Mouse (Mus musculus) CD4-positive helper T cell, adult 2 months (primary cell): ENCODE measurements around the gene Clec16a.

Experiments
- DNase-seq: peaks from one replicate; pipeline ENCODE4 v3.0.0-alpha.2; 2012; ENCODE audit warnings: low read depth, missing footprints, low spot score

Gene Clec16a

DNA sequence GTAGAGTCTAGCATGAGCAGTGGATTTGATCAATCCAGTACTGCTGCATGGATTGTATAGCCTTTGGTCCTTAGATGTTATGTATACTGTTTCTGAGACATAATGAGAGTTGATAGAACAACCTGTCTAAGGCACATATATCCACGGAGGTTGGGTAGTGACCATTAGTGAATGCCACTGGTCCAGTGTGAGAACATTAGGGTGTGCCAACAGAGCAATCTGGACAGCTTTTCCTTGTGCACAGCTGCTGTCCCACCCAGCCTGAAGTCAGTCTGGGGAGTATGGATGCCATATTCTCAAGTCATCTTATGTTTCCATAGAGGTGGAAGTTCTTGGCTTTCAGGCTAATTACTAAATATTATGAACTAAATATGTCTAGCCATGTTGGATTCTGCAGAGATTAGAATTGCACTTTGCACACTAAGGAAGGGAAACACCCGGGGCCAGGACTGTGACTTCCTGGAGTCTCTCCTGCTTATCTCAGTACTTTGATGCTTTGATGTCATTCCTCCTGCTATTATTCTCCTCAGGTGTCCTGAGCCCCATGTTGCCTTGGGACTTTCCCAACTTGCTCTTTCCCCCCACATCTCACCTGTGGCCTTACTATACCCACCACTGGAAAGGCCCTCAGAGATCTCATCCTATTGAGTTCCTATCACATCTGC is 36.2 kb downstream of the Clec16a start:
- DNase-seq, result no peak

DNA sequence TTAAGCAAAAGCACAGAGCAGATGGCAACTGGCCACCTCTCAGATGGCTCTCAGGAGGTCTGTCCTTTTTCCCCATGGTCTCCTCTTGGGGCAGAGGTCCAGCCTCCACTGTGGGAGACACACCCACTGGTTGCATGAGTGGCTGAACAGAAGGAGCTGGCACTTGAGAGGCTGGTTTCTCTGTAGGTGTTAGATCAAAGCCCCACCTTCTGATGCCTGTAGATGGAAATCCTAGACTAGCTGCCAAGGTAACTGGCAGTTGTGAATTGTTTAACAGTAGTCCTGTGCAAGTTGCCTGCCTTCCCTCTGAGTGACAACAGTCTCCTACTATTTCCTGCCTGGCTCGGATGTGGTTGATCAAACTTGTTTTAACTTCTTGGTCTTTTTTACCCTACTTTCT is 40.0 kb downstream of the Clec16a start:
- peak; percentile 78 for DNase-seq

DNA sequence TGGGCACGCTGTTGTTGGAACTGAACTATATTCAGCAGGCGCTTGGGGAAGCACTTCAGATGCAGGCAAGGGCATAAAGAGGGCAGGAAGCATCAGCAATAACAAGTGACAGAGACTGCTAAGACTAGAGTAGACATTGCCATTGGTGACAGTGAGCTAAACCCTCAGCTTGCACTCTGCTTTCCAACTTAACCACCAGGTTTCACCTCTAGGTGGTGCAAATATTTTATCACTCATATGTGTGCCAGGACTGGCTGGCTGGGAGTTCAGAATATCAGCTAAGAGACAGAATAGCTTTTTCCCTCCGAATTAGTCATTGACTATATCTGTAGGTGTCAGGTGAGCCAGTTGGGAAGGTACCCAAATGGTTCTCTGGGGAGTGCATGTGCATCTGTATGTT is 41.4 kb downstream of the Clec16a start:
- peak; percentile 64 for DNase-seq

DNA sequence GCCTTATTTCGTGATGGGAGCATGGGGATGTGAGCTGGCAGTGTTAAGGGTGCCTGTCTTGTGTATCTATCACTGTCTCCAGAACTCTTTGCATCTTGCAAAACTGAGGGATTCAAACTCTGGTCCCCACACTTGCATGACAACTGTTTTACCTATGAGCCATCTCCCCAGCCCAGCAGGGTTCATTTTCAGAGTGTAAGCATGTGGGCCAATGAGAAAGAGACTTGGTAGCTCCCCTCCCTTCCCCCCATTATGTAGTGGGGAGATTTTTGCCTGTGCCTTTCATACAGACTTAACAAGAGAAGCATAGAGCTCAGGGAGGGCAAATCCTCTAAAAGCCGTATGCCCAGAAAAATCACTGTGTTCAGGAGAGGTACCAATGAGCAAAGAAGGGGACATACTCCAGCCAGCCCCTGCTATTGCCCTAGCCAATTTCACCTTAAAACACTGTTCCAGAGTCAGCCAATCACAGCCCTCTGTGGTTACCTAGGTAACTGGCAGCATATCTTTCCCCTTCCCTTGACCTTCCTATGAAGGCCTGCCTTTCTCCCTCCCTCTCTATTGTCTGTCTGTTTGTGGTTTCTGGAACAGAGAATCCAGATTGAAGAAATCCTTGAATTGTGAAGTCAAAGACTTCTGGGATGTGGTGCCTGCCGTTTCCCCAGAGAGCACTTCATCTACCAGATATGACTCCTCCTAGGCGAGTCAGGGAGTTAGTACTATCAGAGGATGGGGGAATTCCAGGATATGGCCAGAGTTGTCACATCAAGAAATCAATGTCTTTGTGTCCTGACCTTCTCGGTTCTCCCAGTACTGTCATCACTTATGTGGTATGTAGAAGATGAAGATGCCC is 55.0 kb downstream of the Clec16a start:
- no peak for DNase-seq

- DNase-seq, result no peak
Observed at GRCm38 (mm10) chr16:10607802-10608201, 62.7 kb downstream of the Clec16a start.

GRCm38 (mm10) chr16:10609921-10610320 is 64.8 kb downstream of the Clec16a start:
- no peak for DNase-seq

DNA sequence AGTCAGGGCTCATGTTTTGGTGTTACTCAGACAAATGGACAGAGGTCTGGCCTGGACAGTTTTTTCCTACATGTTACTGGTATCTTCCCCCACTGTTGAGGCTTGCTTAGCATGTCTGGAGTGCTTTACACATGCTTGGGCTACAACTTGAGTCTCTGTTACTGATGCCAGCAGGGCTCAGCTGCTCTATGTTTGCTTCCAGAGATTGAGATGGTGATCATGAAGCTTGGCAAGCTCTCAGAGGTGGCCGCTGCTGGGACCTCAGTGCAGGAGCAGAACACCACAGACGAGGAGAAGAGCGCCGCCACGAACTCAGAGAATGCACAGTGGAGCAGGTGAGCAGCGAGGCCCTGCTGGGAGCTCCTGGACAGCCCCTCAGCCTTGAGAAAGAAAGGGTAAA is 65.7 kb downstream of the Clec16a start:
- no peak for DNase-seq

- no peak for DNase-seq
Observed at GRCm38 (mm10) chr16:10611306-10611705, 66.2 kb downstream of the Clec16a start.

DNA sequence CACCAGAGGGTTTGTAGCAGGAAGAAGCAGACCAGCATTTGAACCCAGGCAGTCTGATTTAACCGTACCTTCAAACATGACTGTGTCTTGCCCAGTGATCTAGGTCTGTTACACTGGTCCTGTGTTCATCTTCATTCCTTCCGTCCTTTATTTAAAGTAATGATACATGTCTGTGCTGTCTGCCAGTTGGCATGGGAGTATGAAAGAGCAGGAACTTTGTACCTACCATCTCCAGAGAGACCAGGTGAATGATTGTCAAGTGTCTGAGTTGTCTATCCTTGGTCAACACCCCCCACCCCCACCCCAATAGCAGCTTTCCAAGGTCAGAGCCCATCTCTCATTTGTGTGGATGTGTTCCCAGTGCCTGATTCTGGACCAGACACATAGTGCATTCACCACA is 68.9 kb downstream of the Clec16a start:
- DNase-seq, result no peak

GRCm38 (mm10) chr16:10620961-10621614 is 75.9 kb downstream of the Clec16a start:
- DNase-seq, result no peak

DNA sequence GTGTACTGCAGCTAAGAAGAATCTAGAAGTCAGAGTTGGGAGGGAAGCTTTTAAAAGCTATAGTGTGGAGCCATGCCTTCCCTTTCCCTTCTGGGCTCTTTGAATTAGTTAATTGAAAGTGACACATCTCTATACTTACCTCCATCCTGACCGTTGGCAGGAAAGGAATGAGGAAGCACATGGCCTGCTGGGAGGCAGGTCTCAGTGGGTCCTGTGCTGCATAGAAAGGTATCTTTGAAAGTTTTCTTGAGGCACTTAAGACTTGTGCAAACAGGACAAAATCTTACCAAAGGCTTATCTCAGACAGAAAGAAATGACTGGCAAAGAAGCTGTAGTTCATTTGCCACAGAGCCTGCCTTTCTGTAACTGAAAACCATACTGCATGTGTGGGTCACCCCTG is 76.6 kb downstream of the Clec16a start:
- no peak for DNase-seq

GRCm38 (mm10) chr16:10626116-10626515 is 81.0 kb downstream of the Clec16a start:
- no peak for DNase-seq

DNA sequence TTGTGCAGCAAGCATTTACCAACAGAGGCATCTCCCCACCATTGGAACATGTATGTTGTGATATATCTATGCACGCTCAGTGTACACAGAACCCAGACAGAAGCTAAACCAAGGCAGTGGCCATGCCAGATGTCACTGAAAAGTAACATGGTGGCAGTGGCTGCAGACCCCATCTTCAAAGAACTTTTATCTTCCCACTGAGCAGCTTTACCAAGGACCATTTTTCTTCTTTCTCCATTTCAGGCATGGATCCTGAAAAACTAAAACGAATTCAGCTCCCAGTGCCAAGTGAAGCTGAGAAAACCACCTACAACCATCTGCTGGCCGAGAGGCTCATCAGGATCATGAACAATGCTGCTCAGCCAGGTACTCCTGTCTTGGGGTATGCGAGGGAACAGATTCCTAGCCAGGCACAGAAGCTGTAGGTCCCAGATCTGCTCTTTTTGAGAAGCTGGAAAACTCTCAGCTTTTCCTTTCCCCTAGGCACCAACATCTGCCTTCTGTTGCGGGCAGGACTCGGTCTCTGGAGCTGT is 82.1 kb downstream of the Clec16a start:
- DNase-seq, result no peak

DNA sequence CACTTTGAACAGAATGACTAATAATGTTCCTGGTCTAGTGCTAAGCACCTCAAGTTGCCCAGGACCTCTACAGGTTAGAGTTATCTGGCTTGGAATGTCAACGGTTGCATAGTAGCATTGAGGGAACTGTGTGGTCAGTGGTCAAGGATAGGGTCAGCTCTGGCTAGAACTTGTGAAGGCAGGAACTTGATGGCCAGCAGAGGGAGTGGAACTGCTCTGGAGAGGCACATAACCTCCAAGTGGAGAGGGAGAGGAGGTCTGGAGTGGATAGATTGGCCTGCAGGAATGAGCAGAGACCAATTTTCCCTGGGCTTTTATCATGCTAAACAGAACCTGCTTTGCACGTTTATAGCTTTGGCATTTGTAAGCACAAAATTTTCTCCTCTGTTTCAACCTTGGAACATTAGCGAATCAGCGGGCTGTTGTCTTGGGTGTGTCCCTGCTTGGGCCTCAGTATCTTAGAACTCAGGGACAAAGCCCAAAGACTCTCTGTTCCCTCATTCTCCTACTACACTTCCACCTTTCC is 83.0 kb downstream of the Clec16a start:
- no peak for DNase-seq

GRCm38 (mm10) chr16:10628960-10629359 is 83.8 kb downstream of the Clec16a start:
- no peak for DNase-seq

- no peak for DNase-seq
Observed at GRCm38 (mm10) chr16:10629361-10629760, 84.2 kb downstream of the Clec16a start.

GRCm38 (mm10) chr16:10634940-10635339 is 89.8 kb downstream of the Clec16a start:
- no peak for DNase-seq

DNA sequence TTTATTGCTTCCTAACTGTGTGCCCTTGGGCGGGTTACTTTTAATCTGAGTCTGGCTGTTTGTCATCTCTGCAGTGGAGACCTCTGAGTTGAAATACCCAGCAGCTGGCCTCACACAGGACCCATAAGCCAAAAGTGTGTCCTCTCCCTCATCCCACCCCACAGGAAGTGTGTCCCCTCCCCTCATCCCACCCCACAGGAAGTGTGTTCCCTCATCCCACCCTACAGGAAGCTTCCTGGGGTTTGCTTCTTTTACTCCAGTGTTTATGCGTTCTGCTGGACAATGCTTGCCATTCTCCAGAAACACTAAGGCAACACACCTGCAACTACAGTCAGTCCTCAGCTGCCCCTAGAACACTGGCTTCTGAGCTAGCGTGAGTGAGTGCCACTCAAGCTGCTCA is 92.8 kb downstream of the Clec16a start:
- DNase-seq, result no peak

GRCm38 (mm10) chr16:10639111-10639889 is 94.2 kb downstream of the Clec16a start:
- peak; percentile 58 for DNase-seq

DNA sequence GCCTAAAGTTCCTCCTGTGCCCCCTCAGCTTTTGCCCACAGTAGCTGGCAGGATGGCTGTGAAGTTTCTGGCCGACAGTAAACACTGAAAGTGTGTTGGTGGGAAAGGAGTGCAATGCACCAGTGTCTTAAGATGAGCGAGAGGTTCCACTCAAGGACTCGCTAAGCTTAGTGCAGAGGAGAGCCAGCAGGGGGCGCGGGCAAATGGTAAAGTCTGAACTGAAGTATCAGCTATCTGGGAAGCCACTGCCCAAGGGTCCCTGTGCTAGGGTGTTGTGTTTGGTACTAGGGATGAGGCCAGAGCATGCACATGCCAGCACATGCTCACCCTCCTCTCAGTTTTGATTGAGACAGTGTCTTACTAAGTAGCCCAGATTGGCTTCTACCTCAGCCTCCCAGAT is 94.9 kb downstream of the Clec16a start:
- peak; percentile 80 for DNase-seq

- DNase-seq, result no peak
Observed at GRCm38 (mm10) chr16:10641146-10641545, 96.0 kb downstream of the Clec16a start.
